Mouse (Mus musculus): Measurements from ENCODE around the gene Ccdc191. TPM values are rescaled to one million over a fixed set of nuclear protein-coding genes. Genes with fewer than 3 reads are reported as not detected.

Gene Ccdc191
- polyA plus RNA-seq, 3 experiments from 2014 or later, result 7.2 to 24.6 (median 15.0) TPM

GRCm38 (mm10) chr16:43994623-43995022, 105.0 kb downstream of the Ccdc191 start:
- ATAC-seq, result no peak

- ATAC-seq, result no peak
Measured at GRCm38 (mm10) chr16:43999111-43999510, 109.5 kb downstream of the Ccdc191 start.

- no peak for ATAC-seq
Measured at GRCm38 (mm10) chr16:43999541-43999940, 109.9 kb downstream of the Ccdc191 start.

- peak; percentile 28 for ATAC-seq
Measured at GRCm38 (mm10) chr16:44002086-44002485, 112.5 kb downstream of the Ccdc191 start.

- no peak for ATAC-seq
Measured at GRCm38 (mm10) chr16:44011010-44011409, 121.4 kb downstream of the Ccdc191 start.

Other genes with a start within 250 kb of the Ccdc191 start
- gene Tigit, start 225.7 kb upstream of the Ccdc191 start, polyA plus RNA-seq (2017; shearing (Covaris generic)), result 100 to 1,000 TPM; 353 to 863 (median 573) TPM
- not detected for gene Drd3, start 135.8 kb upstream of the Ccdc191 start, polyA plus RNA-seq (2017; shearing (Covaris generic))
- gene Qtrt2, start 37.0 kb downstream of the Ccdc191 start, polyA plus RNA-seq (2017; shearing (Covaris generic)), result 10 to 100 TPM in 2 of 3 experiments, 1 to 10 TPM in 1; 7.2 to 22.0 (median 18.6) TPM
- gene Zdhhc23, start 90.0 kb downstream of the Ccdc191 start, polyA plus RNA-seq (2017; shearing (Covaris generic)), result 1 to 10 TPM in 2 of 3 experiments, under 1 TPM in 1; 0.87 to 3.0 (median 2.5) TPM
- gene Gramd1c, start 173.5 kb downstream of the Ccdc191 start, polyA plus RNA-seq (2017; shearing (Covaris generic)), result 1 to 10 TPM; 3.9 to 5.8 (median 4.9) TPM
- 10 to 100 TPM; 31.2 to 43.0 (median 36.4) TPM for gene Atp6v1a, start 249.9 kb downstream of the Ccdc191 start, polyA plus RNA-seq (2017; shearing (Covaris generic))

Measured in inflammation-experienced regulatory T-cells, adult 6 months (primary cell).